Mouse (Mus musculus): ENCODE results near the gene A030005K14Rik. TPM values are rescaled to one million over a fixed set of nuclear protein-coding genes. Genes with fewer than 3 reads are reported as not detected.

The A030005K14Rik gene
- total RNA-seq, 2 experiments from 2014 or later: not detected

DNA sequence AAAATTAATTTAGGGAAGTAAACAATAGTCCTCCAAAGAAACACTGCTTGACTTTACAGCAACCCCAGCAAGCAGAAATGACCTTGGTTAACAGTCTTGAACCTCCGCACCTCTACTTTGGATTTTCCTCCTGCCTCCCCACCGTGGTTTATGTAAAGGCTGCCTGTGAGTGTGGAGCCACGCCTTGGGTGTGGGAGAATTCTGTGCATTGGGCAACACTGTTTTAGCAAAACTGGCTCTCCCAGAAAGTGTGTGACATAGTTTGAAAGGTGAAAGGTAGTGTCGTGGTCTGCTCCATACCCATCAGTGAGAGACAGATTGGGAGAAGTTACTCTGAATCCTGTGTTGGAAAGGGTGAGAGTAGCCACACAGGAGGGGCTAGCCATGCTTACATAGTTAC, 20.1 kb downstream of the A030005K14Rik start:
- DNase-seq (ENCODE audit: low spot score in 2 of 2): no peak
- intact Hi-C loops (cut with DNase I): no loop called here

DNA sequence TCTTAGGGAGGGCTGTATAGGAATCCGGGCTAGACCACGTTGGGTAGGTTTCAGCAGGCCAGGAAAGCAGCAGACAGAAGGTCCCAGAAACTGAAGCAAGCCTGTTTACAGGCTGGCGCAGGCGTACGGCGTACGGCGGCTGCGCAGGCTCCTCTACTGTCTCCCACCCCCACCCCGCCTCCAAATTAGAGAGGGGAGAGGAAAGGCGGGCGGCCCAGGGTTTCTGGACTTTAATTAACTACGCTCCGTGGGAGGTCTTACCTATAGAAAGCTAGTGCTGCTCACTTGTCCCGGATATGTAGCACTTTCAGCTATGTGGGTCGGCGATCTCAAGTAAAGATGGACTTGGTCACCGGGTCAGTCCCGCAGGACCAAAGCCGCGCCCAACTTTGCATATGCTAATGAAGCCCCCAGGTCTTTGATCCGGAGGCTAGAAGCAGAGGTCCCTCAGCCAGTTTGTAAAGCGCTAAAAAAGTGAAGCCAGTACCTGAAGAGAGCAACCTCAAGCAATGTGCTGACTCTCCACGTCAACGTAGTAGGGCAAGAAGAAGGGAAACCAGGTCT, 21.0 kb downstream of the A030005K14Rik start, which contains the start of gene Slc19a3:
TSS of gene Slc19a3 (minus strand) at position 340 of the 564 bp plus-strand sequence.
- DNase-seq (ENCODE audit: low spot score in 2 of 2): peak; percentile 32 to 34
- intact Hi-C loops (cut with DNase I): no loop called here

DNA sequence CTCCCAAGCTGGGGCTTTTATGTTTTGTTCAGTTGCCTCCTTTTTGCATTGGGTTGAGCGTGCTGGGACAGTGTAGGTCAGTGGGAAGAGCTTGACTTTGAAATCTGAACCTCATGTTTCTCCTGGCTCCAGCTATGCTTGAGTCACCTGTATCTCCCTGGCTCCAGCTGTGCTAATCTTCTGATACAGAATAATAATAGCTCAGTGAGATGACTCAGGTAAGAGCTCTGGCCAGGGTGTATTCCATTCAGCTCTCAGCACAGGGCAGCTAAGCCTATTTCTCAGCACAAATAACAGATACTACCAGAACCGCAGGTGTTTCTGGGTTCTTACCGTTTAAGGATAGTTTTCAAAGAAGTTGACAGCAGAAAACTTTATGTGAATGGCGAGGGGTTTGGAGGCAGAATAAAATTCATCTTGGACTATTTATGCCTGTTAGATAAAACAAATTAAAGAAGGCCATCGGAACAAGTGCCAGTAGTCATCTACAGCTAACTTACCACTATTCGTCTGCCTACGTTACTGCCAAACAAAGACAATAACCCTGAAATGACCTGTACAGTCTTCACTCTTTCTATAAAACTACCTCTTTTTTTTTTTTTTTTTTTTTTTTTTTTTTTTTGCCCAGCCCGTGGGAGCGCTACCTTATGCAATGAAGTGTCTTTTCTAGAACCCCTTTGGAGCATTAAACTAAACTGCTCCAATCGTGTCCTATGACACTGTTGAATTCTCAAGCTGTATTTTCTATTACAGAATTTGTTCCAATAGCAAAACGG, 22.1 kb downstream of the A030005K14Rik start:
- intact Hi-C loops (cut with DNase I): no loop called here
- no peak for DNase-seq (ENCODE audit: low spot score in 2 of 2)

DNA sequence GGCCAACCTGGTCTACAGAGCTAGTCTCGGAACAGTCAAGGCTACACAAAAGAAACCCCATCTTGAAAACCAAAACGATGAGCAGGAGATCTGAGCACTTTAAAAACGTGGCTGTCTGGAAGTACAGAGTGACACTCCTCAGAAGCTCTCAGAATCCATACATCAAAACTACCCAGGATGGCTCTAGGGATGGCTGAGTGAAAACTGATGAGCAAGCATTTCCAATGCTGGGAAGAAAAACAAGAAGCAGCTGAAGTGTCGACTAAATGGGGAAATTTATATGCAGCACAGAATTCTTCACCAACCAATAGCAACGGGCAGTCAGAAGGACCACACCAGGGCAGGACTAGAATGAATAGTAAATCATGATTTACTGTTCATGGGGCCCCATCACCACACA, 24.7 kb downstream of the A030005K14Rik start:
- DNase-seq (ENCODE audit: low spot score in 2 of 2): no peak
- intact Hi-C loops (cut with DNase I): no loop called here

DNA sequence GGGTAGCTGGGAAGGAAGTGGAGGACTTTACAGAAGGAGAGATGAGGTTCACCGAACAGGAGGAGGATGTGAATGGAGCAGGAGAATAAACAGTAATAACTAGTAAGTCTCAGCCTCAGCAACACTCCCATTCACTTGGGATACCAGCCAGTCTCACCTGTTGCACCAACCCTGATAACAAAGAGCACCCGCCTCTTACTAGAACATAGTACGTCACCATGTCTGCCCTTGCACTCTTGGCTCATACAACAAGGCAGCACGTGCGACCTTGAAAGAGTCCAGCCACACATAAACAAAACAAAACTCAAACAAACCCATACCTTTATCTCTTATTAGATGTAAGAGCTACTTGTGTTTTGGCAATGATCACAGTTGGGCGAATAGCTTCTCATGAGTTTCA, 26.7 kb downstream of the A030005K14Rik start:
- DNase-seq (ENCODE audit: low spot score in 2 of 2): no peak
- intact Hi-C loops (cut with DNase I): no loop called here

DNA sequence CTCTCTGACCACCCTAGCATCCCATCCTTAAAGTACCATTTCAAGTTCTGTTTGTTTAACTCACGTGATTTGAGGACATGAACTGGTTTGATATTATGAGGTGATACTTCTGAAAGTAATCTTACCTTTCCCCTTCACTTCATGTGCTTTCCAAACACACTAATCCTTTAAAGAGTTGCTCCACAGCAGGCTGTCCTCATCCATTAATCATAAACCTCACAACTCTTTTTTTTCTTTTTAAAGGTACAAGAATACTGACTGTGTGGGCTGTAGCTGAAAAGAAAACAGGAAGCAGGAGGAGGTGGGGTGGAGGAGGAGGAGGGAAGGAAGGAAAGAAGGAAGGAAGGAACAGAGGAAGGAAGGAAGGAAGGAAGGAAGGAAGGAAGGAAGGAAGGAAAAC, 27.2 kb downstream of the A030005K14Rik start:
- no peak for DNase-seq (ENCODE audit: low spot score in 2 of 2)
- intact Hi-C loops (cut with DNase I): no loop called here

DNA sequence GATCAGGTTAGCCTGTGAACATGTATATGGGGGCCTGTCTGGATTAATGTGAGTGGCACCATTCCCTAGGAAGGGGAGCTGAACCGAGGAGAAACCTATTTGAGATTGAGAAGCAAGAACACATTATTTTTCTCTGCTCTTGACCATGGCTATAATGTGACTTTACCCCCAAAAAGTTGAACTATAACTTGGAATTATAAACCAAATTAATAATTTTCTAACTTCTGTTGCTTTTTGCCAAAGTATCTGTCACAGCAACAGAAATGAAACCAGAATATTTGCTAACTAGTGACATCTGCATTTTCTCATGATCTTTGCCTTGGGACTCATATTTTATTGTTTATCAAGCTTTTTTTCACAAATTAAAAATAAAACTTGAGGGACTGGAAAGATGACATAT, 42.6 kb downstream of the A030005K14Rik start:
- intact Hi-C loops (cut with DNase I): no loop called here

DNA sequence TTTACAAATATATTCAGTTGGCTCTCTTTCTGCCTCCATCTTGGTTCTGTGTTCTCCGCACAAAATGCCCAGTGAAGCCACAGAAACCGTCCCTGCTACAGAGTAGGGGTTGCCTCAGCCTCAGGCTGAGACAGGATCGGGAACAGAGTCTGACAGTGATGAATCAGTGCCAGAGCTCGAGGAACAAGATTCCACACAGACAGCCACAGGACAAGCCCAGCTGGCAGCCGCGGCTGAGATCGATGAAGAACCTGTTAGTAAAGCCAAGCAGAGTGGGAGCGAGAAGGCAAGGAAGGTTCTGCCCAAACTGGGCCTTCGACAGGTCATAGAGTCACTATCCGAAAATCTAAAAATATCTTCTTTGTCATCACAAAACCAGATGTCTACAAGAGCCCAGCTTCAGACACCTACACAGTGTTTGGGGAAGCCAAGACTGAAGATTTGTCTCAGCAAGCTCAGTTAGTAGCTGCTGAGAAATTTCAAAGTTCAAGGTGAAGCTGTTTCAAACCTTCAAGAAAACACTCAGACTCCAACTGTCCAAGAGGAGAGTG, 43.8 kb downstream of the A030005K14Rik start:
- intact Hi-C loops (cut with DNase I): no loop called here
- DNase-seq (ENCODE audit: low spot score in 2 of 2): no peak

More for the DNA sequence above, 42.6 kb downstream of the A030005K14Rik start:
- DNase-seq (ENCODE audit: low spot score in 2 of 2): no peak

DNA sequence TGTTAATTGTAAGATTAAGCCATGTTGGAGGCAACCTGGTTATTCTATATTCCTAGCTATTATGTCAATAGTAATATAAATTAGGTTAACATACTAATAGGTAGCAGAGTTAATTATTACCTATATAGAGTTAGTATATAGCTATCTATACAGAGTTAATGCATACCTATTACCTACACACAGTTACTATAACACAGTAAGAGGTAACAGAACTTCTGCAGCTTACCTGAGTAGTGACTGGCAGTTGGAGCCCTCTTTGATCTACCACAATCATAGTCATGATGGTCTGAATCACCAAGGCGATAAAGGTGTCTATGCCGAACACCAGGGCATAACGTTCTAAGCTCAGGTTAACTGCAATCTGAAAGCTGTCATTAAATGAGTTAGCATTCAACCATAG, 44.7 kb downstream of the A030005K14Rik start:
- intact Hi-C loops (cut with DNase I): no loop called here

More for the DNA sequence above, 44.7 kb downstream of the A030005K14Rik start:
- no peak for DNase-seq (ENCODE audit: low spot score in 2 of 2)

Other genes with a start within 250 kb of the A030005K14Rik start
- gene Agfg1, start 219.9 kb downstream of the A030005K14Rik start, total RNA-seq (2021): 10 to 100 TPM; 75.9 to 81.3 TPM
- under 1 TPM; 0.42 to 0.52 TPM for gene A030005L19Rik, start 146.1 kb downstream of the A030005K14Rik start, total RNA-seq (2021)
- gene A030014E15Rik, start 134.5 kb downstream of the A030005K14Rik start, total RNA-seq (2021): not detected
- not detected for gene Gm6217, start 128.0 kb downstream of the A030005K14Rik start, total RNA-seq (2021)
- not detected for gene A030003K21Rik, start 116.0 kb downstream of the A030005K14Rik start, total RNA-seq (2021)
- not detected for gene Gm7544, start 103.4 kb downstream of the A030005K14Rik start, total RNA-seq (2021)
- not detected for gene Gm47955, start 99.1 kb downstream of the A030005K14Rik start, total RNA-seq (2021)
- not detected for gene Gm47959, start 58.8 kb downstream of the A030005K14Rik start, total RNA-seq (2021)
- 1 to 10 TPM; 2.2 to 2.8 TPM for gene Slc19a3, start 20.9 kb downstream of the A030005K14Rik start, total RNA-seq (2021)
- gene Krtap28-10, start 16.9 kb downstream of the A030005K14Rik start, total RNA-seq (2021): not detected
- not detected for gene Gm47969, start 14.4 kb downstream of the A030005K14Rik start, total RNA-seq (2021)
- gene Krtap28-13, start 1.6 kb upstream of the A030005K14Rik start, total RNA-seq (2021): not detected
- gene Ccl20, start 57.4 kb upstream of the A030005K14Rik start, total RNA-seq (2021): not detected
- under 1 TPM in 1 of 2 experiments, not detected in 1; 0.20 TPM for gene Daw1, start 100.4 kb upstream of the A030005K14Rik start, total RNA-seq (2021)